Mouse (Mus musculus) ES-E14 (cell line): Measurements from ENCODE around the gene Kdsr.

Source experiments
- CHD2 ChIP-seq: IDR thresholded peaks from 2 replicates; pipeline ENCODE4 v1.6.1; 2014; ENCODE audit warnings: mild to moderate bottlenecking, low read depth, low read length, inconsistent platforms
- ZNF384 ChIP-seq: IDR thresholded peaks from 2 replicates; pipeline ENCODE4 v1.6.1; 2012; ENCODE audit warnings: low read depth, low read length, inconsistent platforms

DNA sequence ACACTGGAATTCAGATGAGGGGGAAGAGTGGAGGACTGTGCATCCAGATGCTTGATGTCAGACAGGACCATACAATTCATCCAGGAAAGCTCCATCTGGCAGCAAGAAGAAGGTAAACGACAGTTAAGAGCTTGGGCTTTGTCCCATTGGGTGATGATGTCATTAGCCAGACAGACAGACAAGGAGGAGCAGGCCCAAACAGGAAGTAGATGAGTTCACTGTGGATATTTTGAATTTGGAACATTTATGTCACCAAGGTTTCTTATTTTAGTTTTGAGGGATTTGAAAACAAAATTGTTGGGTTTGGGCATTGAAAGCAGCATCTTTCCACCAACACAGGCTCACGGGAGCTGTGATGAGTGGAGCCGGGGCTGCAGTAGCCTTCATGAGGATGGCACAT lies 75.0 kb downstream of the Kdsr start:
- TF ChIP-seq ZNF384: no peak
- TF ChIP-seq CHD2: no peak
